Mouse (Mus musculus) limb, embryonic 14.5 days (tissue): ENCODE measurements around the gene Atg7. TPM values are rescaled to one million over a fixed set of nuclear protein-coding genes. Genes with fewer than 3 reads are reported as not detected.

Experiments used
- ATAC-seq: fragments of 200-750 bp; cut with Nextera tagmentation; 2 replicates; pipeline ENCODE4 v1.8.0; 2017; ENCODE audit warnings: low read depth, moderate number of reproducible peaks, moderate TSS enrichment; ENCODE audit not compliant: low FRiP score
- DNase-seq: peaks from one replicate; pipeline ENCODE4 v3.0.0-alpha.2; 2015; ENCODE audit warnings: low spot score
- H3K27ac ChIP-seq: fragments of 300-500 bp; sonication (generic); replicated peaks from 2 replicates; pipeline ENCODE4 v1.5.1; 2014; ENCODE audit warnings: low read depth, mild to moderate bottlenecking, low read length, moderate library complexity, mixed read lengths
- H3K27me3 ChIP-seq: fragments of 300-500 bp; sonication (generic); 2 replicates; pipeline ENCODE4 v1.6.1; 2014; ENCODE audit warnings: low read length, mixed read lengths; ENCODE audit not compliant: control insufficient read depth, insufficient read depth
- H3K36me3 ChIP-seq: fragments of 300-500 bp; sonication (generic); 2 replicates; pipeline ENCODE4 v1.6.1; 2014; ENCODE audit warnings: mild to moderate bottlenecking, low read length, moderate library complexity, mixed read lengths; ENCODE audit not compliant: control insufficient read depth, insufficient read depth
- H3K4me1 ChIP-seq: fragments of 300-500 bp; sonication (generic); 2 replicates; pipeline ENCODE4 v1.6.1; 2014; ENCODE audit warnings: antibody characterized with exemption, low read length, mixed read lengths; ENCODE audit not compliant: control insufficient read depth, insufficient read depth
- H3K4me2 ChIP-seq: fragments of 300-500 bp; sonication (generic); replicated peaks from 2 replicates; pipeline ENCODE4 v1.6.1; 2014; ENCODE audit warnings: low read depth, mild to moderate bottlenecking, low read length, moderate library complexity; ENCODE audit not compliant: severe bottlenecking
- H3K4me3 ChIP-seq: fragments of 300-500 bp; sonication (generic); replicated peaks from 2 replicates; pipeline ENCODE4 v1.5.1; 2014; ENCODE audit warnings: low read length
- H3K9ac ChIP-seq: fragments of 300-500 bp; sonication (generic); 2 replicates; pipeline ENCODE4 v1.6.1; 2014; ENCODE audit warnings: mild to moderate bottlenecking, low read depth, low read length, moderate library complexity; ENCODE audit not compliant: severe bottlenecking
- H3K9me3 ChIP-seq: fragments of 300-500 bp; sonication (generic); 2 replicates; pipeline ENCODE4 v1.6.1; 2016; ENCODE audit warnings: low read length; ENCODE audit not compliant: control insufficient read depth
- POLR2A ChIP-seq: fragments of 200-500 bp; IDR thresholded peaks from 2 replicates; pipeline ENCODE4 v1.8.0; 2012; ENCODE audit warnings: inconsistent platforms, mild to moderate bottlenecking, moderate library complexity, borderline replicate concordance; ENCODE audit not compliant: insufficient read depth, insufficient read length; ENCODE audit errors: extremely low read depth
- WGBS: fragments of 180-500 bp; shearing (Covaris S2); extraction: QIAGEN DNeasy Blood & Tissue Kit; methylation state at CpG from one replicate; pipeline ENCODE4 v1.1.7; 2014; 5-methylcytosine and 5-hydroxymethylcytosine counted together
- polyA plus RNA-seq, 2 experiments: library from polyadenylated mRNA; depleted of rRNA in 1 of 2; stranded (reverse) in 1 of 2; unstranded in 1 of 2; fragments of >200 nt; fragmentation: Nextera tagmentation in 1 of 2; extraction: Ambion mirVana in 1 of 2; gene quantifications; 2 replicates each; pipeline versions ENCODE4 v1.2.1 to v1.2.3; 2012 to 2014

The Atg7 gene
- polyA plus RNA-seq, 2 experiments = 11.6 to 19.2 TPM

- no peaks in the 10 kb centered on the region for H3K27me3 ChIP-seq
- no peaks in the 10 kb centered on the region for H3K36me3 ChIP-seq
- peaks cover 22% of the 10 kb centered on the region for H3K4me1 ChIP-seq
- WGBS = 86% methylated on average over 2 of the region's 2 CpGs
- no peaks in the 10 kb centered on the region for H3K9me3 ChIP-seq
- no peak overlapping the region for H3K4me2 ChIP-seq
- H3K4me3 ChIP-seq = no peak overlapping the region
- H3K9ac ChIP-seq = no peak overlapping the region
- ATAC-seq = no peak
- no peak for TF ChIP-seq POLR2A
- H3K27ac ChIP-seq = no peak overlapping the region
- no peak for DNase-seq
Measured at GRCm38 (mm10) chr6:114790084-114790483, 147.2 kb downstream of the Atg7 start.

DNA sequence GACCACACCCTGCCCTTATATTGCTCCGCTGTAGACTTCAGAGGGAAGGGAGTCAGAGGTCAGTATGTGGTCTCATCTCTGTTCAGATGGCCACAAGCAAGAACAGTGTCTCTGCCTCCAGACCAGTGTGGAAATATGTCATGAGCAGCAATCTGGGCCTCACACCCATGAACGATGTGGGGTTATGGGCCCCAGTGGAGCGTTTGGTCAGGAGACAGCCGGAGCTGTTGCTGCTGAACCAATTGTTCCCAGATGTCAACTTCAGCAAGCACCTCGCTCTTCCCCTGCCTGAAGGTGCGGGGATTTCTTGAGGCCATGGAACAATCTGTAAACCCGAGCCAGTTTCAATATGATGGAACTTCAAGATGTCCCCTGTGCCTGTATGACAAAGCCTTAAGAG lies 148.0 kb downstream of the Atg7 start:
- Histone ChIP-seq H3K4me1 (peaks cover 22% of the 10 kb centered on the region), H3K4me2 (no peak overlapping the region), H3K27me3 (no peaks in the 10 kb centered on the region), H3K36me3 (no peaks in the 10 kb centered on the region), H3K9me3 (no peaks in the 10 kb centered on the region), H3K27ac (no peak overlapping the region), H3K4me3 (no peak overlapping the region), H3K9ac (no peak overlapping the region)
- DNase-seq = no peak
- TF ChIP-seq POLR2A = no peak
- WGBS = 31% methylated on average over 7 of the region's 7 CpGs
- ATAC-seq = peak; percentile 70; the same call in 1 of the 2 replicates

DNA sequence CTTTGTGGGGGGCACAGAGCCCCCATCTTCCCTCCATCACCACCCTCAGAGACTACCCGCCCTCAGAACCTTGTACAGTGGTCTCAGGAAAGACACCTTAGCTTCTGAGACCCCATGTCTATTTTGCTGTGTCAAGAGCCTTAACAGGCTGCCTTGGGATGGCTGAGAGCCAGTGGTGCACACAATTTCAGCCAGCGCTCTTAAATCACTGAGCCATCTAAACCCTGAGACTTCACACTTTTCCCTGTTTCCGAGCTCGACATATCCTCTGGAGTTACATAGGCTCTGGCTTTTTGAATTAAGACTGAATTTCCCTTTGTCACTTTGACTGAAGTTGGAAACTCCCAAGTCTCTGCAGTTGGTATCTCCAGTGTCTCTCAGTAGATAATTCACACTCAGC lies 148.9 kb downstream of the Atg7 start:
- no peak overlapping the region for H3K4me2 ChIP-seq
- DNase-seq (no peak), ATAC-seq (no peak)
- H3K36me3 ChIP-seq = no peaks in the 10 kb centered on the region
- peaks cover 22% of the 10 kb centered on the region for H3K4me1 ChIP-seq
- H3K4me3 ChIP-seq = no peak overlapping the region
- no peak for TF ChIP-seq POLR2A
- no peaks in the 10 kb centered on the region for H3K9me3 ChIP-seq
- no peak overlapping the region for H3K9ac ChIP-seq
- no peaks in the 10 kb centered on the region for H3K27me3 ChIP-seq
- WGBS = 58% methylated on average over 4 of the region's 4 CpGs
- no peak overlapping the region for H3K27ac ChIP-seq

DNA sequence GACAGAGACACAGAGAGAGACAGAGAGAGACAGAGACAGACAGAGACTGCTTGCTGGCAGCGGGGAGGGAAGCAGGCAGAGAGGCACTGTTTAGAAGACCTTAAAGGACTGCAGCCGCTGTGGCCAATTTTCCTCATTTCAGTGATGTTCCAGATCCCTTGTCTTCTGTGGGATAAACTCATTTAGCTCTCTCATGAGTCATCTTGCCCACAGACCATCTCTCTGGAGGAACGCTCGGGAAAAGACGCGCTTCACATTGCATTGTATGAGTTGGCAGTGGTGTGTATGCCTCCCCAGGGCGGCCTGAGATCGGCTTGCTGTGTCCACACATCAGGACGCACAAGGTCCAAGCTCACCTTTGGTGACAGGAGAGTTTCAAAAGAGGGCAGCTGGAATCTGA lies 151.8 kb downstream of the Atg7 start:
- TF ChIP-seq POLR2A = no peak

GRCm38 (mm10) chr6:114795706-114796325 lies 152.9 kb downstream of the Atg7 start:
- WGBS = 78% methylated on average over 7 of the region's 7 CpGs

More for the DNA sequence above, 151.8 kb downstream of the Atg7 start:
- no peak for ATAC-seq
- Histone ChIP-seq H3K9me3 (no peaks in the 10 kb centered on the region), H3K36me3 (no peaks in the 10 kb centered on the region), H3K9ac (no peak overlapping the region), H3K27ac (no peak overlapping the region), H3K4me3 (no peak overlapping the region), H3K27me3 (no peaks in the 10 kb centered on the region), H3K4me1 (peaks cover 22% of the 10 kb centered on the region), H3K4me2 (no peak overlapping the region)
- 97% methylated on average over 9 of the region's 9 CpGs for WGBS
- no peak for DNase-seq

More at GRCm38 (mm10) chr6:114795706-114796325, 152.9 kb downstream of the Atg7 start:
- Histone ChIP-seq H3K27me3 (no peaks in the 10 kb centered on the region), H3K4me1 (peaks cover 28% of the 10 kb centered on the region), H3K9me3 (no peaks in the 10 kb centered on the region), H3K9ac (no peak overlapping the region), H3K4me3 (no peak overlapping the region), H3K4me2 (no peak overlapping the region), H3K36me3 (no peaks in the 10 kb centered on the region), H3K27ac (no peak overlapping the region)
- ATAC-seq (no peak), DNase-seq (no peak)
- TF ChIP-seq POLR2A = no peak
